Mouse (Mus musculus): ENCODE measurements around the gene Slc16a10. TPM values are rescaled to one million over a fixed set of nuclear protein-coding genes. Genes with fewer than 3 reads are reported as not detected.
A peak's percentile ranks its signal among the peaks of the same experiment; 100 is the strongest.

The Slc16a10 gene
- polyA plus RNA-seq, 1 experiment from 2014 or later, result 16.5 TPM

DNA sequence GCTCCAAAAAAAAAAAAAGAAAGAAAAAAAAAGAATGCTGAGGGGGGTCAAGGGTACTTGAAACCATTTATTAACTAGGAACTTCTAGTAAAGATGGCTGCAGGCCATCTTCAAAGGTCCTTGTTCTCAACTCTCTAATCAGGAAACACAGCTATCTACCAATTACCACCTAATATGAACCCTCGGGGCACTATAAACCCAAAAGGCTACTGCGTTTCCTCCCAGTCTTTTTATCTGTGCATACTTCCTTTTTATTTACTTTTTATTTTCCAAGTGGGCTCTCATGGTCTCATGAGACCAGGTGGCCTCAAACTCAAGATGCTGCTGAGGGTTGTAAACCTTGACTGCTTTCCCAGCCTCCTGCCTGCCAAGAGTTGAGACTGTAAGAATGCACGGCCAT is 4.4 kb upstream of the Slc16a10 start:
- no peaks in the 10 kb centered on the region for H3K36me3 ChIP-seq
- H3K4me1 ChIP-seq, result peaks cover 3% of the 10 kb centered on the region; the same call in 1 of the 2 replicates
- H3K27me3 ChIP-seq (replicated peaks), result no peaks in the 10 kb centered on the region
- no peak overlapping the region for H3K9ac ChIP-seq
- ATAC-seq (ENCODE audit: insufficient read depth, low FRiP score, low read depth), result no peak
- no peaks in the 10 kb centered on the region for H3K9me3 ChIP-seq
- no peak overlapping the region for H3K4me2 ChIP-seq
- H3K4me3 ChIP-seq (replicated peaks), result no peak overlapping the region
- H3K27ac ChIP-seq, result no peak overlapping the region
- WGBS, result 74% methylated on average over 3 of the region's 3 CpGs

DNA sequence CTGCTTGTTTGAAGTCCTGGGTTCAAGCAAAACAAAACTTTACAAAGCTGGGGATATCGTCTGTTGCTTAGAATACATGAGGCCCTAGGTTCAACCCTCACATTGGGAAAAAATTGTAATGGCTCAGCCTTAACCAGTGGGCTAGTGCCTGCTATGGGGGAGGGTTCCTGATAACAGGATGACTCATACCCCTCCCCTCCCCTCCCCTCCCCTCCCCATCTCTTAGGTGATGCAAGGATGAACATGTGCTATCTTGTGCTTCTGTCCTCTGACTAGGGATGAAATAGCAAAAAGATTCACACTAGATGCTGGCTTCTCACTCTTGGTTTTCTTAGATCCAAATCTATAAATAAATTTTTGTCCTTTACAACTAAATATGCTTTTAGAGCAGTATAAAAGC is 2.8 kb upstream of the Slc16a10 start:
- H3K27me3 ChIP-seq (replicated peaks), result no peaks in the 10 kb centered on the region
- no peaks in the 10 kb centered on the region for H3K36me3 ChIP-seq
- no peak overlapping the region for H3K4me2 ChIP-seq
- ATAC-seq (ENCODE audit: insufficient read depth, low FRiP score, low read depth), result no peak
- H3K4me3 ChIP-seq (replicated peaks), result no peak overlapping the region
- no peaks in the 10 kb centered on the region for H3K9me3 ChIP-seq
- WGBS, result 80% methylated on average over 1 of the region's 1 CpGs
- peaks cover 8% of the 10 kb centered on the region; the same call in 1 of the 2 replicates for H3K4me1 ChIP-seq
- H3K27ac ChIP-seq, result no peak overlapping the region
- H3K9ac ChIP-seq, result no peak overlapping the region

DNA sequence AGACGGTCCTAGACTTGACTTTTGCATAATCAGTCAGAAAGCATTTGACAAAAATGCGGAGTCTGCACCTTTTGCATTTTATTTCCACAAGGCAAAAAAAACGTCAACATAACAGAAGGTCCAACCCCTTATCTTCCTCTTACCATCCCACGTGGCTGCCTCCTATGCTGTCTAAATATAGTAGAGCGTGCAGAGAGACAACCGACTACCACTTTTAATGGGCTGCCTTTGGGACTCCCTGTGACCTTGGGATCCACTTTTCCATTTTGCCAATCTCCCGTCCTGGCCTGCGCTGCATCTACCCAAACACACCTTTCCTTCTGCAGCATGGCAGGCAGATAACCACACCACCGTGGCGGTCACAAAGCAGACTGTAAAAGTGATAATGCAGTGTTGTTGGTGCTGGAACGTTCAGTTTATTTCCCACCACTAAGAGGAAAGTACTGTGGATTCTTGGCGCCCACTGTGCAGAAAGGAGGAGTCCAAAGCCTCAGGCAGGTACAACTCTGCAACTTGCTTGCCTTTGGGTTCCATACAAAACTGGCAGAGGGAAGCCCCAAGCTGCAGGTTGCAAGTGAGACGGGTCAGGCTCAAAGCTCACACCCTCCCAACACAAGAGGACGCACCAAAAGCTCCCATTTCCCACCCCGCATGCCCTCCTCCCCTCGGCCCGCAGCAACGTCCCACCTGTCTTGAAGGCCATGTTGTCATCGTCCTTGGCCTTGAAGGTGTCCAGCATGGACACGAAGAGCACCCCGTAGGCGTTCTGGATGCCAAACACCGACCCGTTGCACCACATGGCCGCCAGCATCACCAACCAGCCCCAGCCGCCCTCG is 824 bp downstream of the Slc16a10 start:
- H3K27ac ChIP-seq, result no peak overlapping the region
- WGBS, result 18% methylated on average over 27 of the region's 27 CpGs
- no peaks in the 10 kb centered on the region for H3K27me3 ChIP-seq (replicated peaks)
- peaks cover 8% of the 10 kb centered on the region; the same call in 1 of the 2 replicates for H3K4me1 ChIP-seq
- H3K4me2 ChIP-seq, result peak overlapping the region; percentile 91
- H3K9ac ChIP-seq, result peak overlapping the region; percentile 27; the same call in 1 of the 2 replicates
- no peaks in the 10 kb centered on the region for H3K36me3 ChIP-seq
- peak overlapping the region; percentile 60 for H3K4me3 ChIP-seq (replicated peaks)
- no peak for ATAC-seq (ENCODE audit: insufficient read depth, low FRiP score, low read depth)
- no peaks in the 10 kb centered on the region for H3K9me3 ChIP-seq

DNA sequence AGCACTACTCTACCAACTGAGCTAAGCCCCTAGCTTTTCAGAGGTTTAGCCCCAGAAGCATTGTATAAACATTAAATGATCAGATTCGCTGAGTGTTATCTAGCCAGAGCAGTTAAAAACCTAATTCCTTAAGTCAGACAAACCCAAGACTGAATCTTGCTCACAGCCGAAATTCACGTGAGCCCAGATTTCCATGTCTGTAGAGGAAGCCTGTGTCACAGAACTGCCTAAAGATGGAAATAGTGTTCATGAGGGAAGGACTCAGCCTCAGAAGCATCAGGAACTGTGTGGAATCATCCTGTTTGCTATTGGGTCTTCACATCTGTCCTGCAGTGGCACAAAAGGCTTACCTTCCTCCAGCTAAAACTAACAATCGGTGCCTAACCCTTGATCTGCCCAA is 2.4 kb downstream of the Slc16a10 start:
- Histone ChIP-seq H3K27me3 (replicated peaks) (no peaks in the 10 kb centered on the region), H3K4me2 (no peak overlapping the region), H3K9me3 (no peaks in the 10 kb centered on the region), H3K9ac (no peak overlapping the region), H3K27ac (no peak overlapping the region), H3K4me3 (replicated peaks) (no peak overlapping the region), H3K4me1 (peaks cover 8% of the 10 kb centered on the region; the same call in 1 of the 2 replicates), H3K36me3 (no peaks in the 10 kb centered on the region)
- WGBS, result 77% methylated on average over 4 of the region's 4 CpGs
- ATAC-seq (ENCODE audit: insufficient read depth, low FRiP score, low read depth), result no peak

DNA sequence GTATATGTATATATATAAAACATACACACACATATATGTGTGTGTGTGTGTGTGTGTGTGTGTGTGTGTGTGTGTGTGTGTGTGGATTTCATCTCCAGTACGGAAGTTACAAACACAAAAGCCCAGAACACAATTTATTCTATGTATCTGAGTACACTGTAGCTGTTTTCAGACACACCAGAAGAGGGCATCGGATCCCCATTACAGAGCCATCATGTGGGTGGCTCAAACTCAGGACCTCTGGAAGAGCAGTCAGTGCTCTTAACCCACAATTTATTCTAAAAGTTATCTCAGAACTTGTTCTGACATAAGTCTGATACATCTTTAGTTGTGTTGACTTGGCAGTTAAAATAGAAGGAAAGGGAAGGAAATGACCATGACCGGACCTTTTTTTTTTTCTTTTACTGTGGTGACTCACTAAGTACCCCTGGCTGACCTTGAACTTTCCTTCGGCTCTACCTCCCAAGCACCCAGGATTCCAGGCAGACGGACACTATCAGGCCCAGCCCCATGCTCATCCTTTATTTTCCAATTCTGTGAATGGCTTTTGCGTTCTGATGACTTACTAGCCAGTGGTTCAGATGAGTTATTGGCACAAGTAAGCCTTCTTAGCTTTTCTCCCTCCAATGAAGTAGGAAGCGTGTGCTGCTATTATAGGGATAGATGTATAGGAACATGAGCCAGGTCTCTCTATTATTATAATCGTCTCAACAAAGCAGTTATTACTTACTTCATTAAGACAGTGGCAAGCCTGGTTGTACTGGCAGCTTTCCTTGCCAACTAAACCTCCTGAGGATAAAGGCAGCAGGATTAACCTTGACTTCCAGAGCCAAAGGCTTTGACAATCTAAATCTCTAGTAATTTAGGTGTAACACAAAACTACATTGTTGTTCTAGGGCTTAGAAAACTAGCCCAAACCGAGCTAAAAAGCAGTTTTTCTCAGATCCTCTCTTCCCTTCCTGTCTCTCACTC is 6.0 kb downstream of the Slc16a10 start:
- H3K27ac ChIP-seq, result no peak overlapping the region
- no peaks in the 10 kb centered on the region for H3K36me3 ChIP-seq
- peaks cover under 1% of the 10 kb centered on the region; the same call in 1 of the 2 replicates for H3K4me1 ChIP-seq
- no peaks in the 10 kb centered on the region for H3K9me3 ChIP-seq
- no peak overlapping the region for H3K9ac ChIP-seq
- WGBS, result 76% methylated on average over 9 of the region's 9 CpGs
- H3K4me3 ChIP-seq (replicated peaks), result no peak overlapping the region
- no peak for ATAC-seq (ENCODE audit: insufficient read depth, low FRiP score, low read depth)
- no peak overlapping the region for H3K4me2 ChIP-seq
- H3K27me3 ChIP-seq (replicated peaks), result no peaks in the 10 kb centered on the region

DNA sequence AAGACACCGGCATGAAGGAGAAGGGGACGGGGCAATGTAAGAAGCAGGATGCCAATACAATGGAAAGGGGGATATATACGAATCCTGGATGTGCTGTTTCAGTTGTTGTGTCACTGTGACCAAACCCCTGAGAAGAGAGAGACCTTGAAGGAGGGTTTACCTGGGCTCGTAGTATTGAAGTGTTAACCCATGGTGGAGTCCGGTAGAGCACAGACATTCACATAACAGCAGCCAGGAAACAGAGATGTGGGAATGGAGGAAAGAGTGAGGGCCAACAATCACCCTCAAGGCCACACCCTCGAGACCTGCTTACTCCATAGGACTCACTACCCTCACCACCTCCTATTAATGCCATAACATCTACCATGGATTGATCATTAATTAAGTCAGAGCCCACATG is 7.2 kb downstream of the Slc16a10 start:
- no peak overlapping the region for H3K27ac ChIP-seq
- H3K27me3 ChIP-seq (replicated peaks), result no peaks in the 10 kb centered on the region
- 89% methylated on average over 6 of the region's 6 CpGs for WGBS
- no peak for ATAC-seq (ENCODE audit: insufficient read depth, low FRiP score, low read depth)
- H3K9me3 ChIP-seq, result no peaks in the 10 kb centered on the region
- H3K9ac ChIP-seq, result no peak overlapping the region
- H3K4me2 ChIP-seq, result no peak overlapping the region
- H3K36me3 ChIP-seq, result no peaks in the 10 kb centered on the region
- H3K4me3 ChIP-seq (replicated peaks), result no peak overlapping the region
- H3K4me1 ChIP-seq, result no peaks in the 10 kb centered on the region

DNA sequence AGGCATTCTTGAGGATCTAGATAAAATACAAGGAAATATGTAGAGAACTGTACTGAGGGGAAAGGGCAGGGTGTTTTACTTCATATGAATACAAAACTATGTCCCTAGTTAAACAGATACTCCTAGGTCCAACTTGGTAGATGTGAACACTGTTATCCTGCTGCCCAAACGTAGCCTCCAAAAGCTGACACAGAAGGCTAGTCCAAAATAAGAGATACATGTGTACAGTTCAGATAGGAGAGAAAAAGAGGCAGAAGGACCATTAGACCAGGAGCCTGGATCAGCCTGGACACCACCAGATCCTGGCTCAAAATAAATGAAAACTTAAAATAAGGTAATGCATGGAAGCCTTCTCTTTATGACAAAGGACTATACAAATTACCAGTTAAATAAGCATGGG is 8.4 kb downstream of the Slc16a10 start:
- no peak overlapping the region for H3K4me2 ChIP-seq
- H3K27ac ChIP-seq, result no peak overlapping the region
- no peaks in the 10 kb centered on the region for H3K4me1 ChIP-seq
- 90% methylated on average over 1 of the region's 1 CpGs for WGBS
- no peak for ATAC-seq (ENCODE audit: insufficient read depth, low FRiP score, low read depth)
- H3K9me3 ChIP-seq, result no peaks in the 10 kb centered on the region
- H3K36me3 ChIP-seq, result no peaks in the 10 kb centered on the region
- H3K9ac ChIP-seq, result no peak overlapping the region
- H3K4me3 ChIP-seq (replicated peaks), result no peak overlapping the region
- H3K27me3 ChIP-seq (replicated peaks), result no peaks in the 10 kb centered on the region

DNA sequence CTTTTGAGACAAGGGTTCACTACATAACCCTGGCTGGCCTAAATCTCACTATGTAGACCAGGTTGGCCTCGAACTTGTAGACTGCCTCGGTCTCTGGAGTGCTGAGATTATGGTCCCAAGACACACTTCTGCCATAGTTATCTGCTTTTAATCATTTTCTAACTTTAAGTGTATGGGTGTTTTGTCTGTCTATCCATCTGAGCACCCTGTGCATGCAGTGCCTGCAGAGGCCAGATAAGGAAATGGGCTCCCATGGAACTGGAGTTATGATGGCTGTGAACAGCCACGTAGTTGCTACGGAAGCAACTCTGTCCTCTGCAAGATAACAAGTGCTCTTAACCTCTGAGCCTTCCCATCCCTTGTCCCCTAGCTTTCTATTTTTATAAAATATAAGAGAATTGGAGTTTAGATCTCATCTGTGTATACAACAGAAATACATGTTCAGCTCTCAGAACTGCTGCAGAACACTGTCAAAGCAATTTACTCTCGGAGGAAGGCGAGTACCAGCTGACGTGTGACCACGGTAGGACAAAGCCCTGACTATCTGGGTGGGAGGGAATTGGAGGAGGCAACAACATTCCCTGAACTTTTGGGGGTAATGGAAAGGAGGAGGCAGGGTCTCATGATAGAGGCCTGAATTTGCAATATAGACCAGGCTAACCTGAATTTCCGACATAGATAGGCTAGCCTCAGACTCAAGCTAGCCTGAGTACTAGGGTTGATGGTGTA is 10.2 kb downstream of the Slc16a10 start:
- peak; percentile 95 for ATAC-seq (ENCODE audit: insufficient read depth, low FRiP score, low read depth)
- H3K4me1 ChIP-seq, result no peaks in the 10 kb centered on the region
- H3K27ac ChIP-seq, result no peak overlapping the region
- no peaks in the 10 kb centered on the region for H3K27me3 ChIP-seq (replicated peaks)
- no peaks in the 10 kb centered on the region for H3K36me3 ChIP-seq
- no peak overlapping the region for H3K9ac ChIP-seq
- no peak overlapping the region for H3K4me2 ChIP-seq
- WGBS, result 79% methylated on average over 9 of the region's 9 CpGs
- H3K4me3 ChIP-seq (replicated peaks), result no peak overlapping the region
- H3K9me3 ChIP-seq, result no peaks in the 10 kb centered on the region

DNA sequence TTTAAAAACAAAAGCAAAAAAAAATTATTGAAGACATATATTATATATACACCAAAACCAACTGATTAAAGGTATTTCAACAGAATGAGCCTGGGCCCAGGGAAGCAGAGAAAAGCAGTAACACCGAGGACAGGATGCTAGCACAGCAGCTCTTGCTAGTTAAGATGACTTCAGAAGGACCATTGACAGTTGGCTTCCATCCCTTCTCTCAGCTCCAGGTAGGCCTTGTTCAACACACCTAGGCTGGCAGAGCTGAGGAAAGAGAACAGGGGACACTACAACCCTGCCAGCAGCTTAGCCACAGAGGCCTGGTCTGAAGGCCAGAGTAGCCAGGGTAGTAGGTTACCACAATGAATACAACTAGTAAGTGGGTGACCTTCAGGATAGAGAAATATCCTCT is 11.9 kb downstream of the Slc16a10 start:
- WGBS, result 83% methylated on average over 1 of the region's 1 CpGs
- Histone ChIP-seq H3K4me1 (no peaks in the 10 kb centered on the region), H3K27ac (no peak overlapping the region), H3K9ac (no peak overlapping the region), H3K4me2 (no peak overlapping the region), H3K9me3 (no peaks in the 10 kb centered on the region), H3K36me3 (no peaks in the 10 kb centered on the region), H3K27me3 (replicated peaks) (no peaks in the 10 kb centered on the region), H3K4me3 (replicated peaks) (no peak overlapping the region)
- no peak for ATAC-seq (ENCODE audit: insufficient read depth, low FRiP score, low read depth)

DNA sequence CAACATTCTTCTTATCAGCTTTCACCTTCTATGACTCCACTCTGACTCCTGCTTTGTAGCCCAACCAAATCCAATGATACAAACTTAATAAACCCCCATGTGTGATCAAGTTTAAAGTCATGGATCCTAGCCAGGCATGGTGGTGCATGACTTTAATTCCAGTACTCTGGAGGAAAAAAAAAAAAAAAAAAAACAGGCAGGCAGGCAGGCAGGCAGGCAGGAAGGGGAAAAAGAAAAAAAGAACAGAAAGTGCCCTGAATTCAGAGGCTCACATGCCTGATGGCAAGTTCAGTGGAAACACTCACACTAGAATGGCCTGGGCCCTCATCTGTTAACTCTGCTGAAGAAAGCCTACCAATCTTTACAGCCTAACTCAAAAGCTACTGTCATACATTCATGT is 12.9 kb downstream of the Slc16a10 start:
- Histone ChIP-seq H3K4me3 (replicated peaks) (no peak overlapping the region), H3K27ac (no peak overlapping the region), H3K36me3 (no peaks in the 10 kb centered on the region), H3K4me1 (no peaks in the 10 kb centered on the region), H3K9me3 (no peaks in the 10 kb centered on the region), H3K4me2 (no peak overlapping the region), H3K27me3 (replicated peaks) (no peaks in the 10 kb centered on the region), H3K9ac (no peak overlapping the region)
- ATAC-seq (ENCODE audit: insufficient read depth, low FRiP score, low read depth), result no peak

DNA sequence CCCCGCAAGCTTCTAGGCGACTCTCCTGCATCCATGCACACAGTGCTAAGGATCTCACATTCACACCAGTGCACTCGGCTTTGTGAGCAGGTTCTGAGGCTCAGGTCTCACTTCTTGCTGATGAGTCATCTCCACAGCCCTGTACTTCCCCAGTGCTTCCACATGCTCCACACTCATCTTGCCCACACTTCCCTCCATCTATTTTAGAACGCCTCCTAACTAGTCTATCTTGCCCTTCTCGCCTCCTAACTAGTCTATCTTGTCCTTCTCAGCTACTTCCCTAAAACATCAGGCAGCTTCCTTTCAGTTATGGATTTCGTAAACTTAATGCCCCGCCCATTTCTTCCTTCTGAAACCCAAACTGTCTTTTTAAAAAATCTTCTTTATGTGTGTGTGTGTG is 13.6 kb downstream of the Slc16a10 start:
- Histone ChIP-seq H3K9ac (no peak overlapping the region), H3K4me2 (no peak overlapping the region), H3K4me1 (no peaks in the 10 kb centered on the region), H3K27ac (no peak overlapping the region), H3K4me3 (replicated peaks) (no peak overlapping the region), H3K9me3 (no peaks in the 10 kb centered on the region), H3K36me3 (no peaks in the 10 kb centered on the region), H3K27me3 (replicated peaks) (no peaks in the 10 kb centered on the region)
- ATAC-seq (ENCODE audit: insufficient read depth, low FRiP score, low read depth), result no peak
- WGBS, result 84% methylated on average over 7 of the region's 7 CpGs
